Mouse (Mus musculus) ES-E14 (cell line): ENCODE measurements around the gene Mindy4b-ps. TPM values are rescaled to one million over a fixed set of nuclear protein-coding genes. Genes with fewer than 3 reads are reported as not detected.

Experiments used
- DNase-seq: peaks from one replicate; pipeline ENCODE4 v3.0.0-alpha.2; 2013; ENCODE audit warnings: low read depth, low spot score
- H3K27ac ChIP-seq: 2 replicates; pipeline ENCODE4 v1.5.1; 2012; ENCODE audit warnings: low read depth, mild to moderate bottlenecking, low read length, moderate library complexity, mixed read lengths; ENCODE audit not compliant: poor library complexity, insufficient read depth, severe bottlenecking
- H3K36me3 ChIP-seq: 2 replicates; pipeline ENCODE4 v1.6.1; 2012; ENCODE audit warnings: mild to moderate bottlenecking, low read length, moderate library complexity, mixed read lengths; ENCODE audit not compliant: control insufficient read depth, poor library complexity, insufficient read depth, severe bottlenecking
- H3K4me1 ChIP-seq, 2 experiments: fragments of 150-350 bp in 1 of 2; sonication (generic) in 1 of 2; 2 replicates each; pipeline ENCODE4 v1.6.1; 2012; ENCODE audit warnings: low read length in 2 of 2, mild to moderate bottlenecking in 1 of 2, mixed read lengths in 1 of 2; ENCODE audit not compliant: control insufficient read depth in 2 of 2, insufficient read depth in 2 of 2, poor library complexity in 1 of 2
- H3K4me3 ChIP-seq, 2 experiments: fragments of 150-350 bp in 1 of 2; sonication (generic) in 1 of 2; 2 replicates each; pipeline ENCODE4 v1.5.1; 2012; ENCODE audit warnings: low read length in 2 of 2, low read depth in 1 of 2, mild to moderate bottlenecking in 1 of 2, mixed read lengths in 1 of 2; ENCODE audit not compliant: insufficient read depth in 1 of 2, poor library complexity in 1 of 2, severe bottlenecking in 1 of 2
- H3K9ac ChIP-seq: 2 replicates; pipeline ENCODE4 v1.6.1; 2012; ENCODE audit warnings: low read depth, mild to moderate bottlenecking, low read length, mixed read lengths; ENCODE audit not compliant: poor library complexity, insufficient read depth, severe bottlenecking
- H3K9me3 ChIP-seq: fragments of 150-350 bp; sonication (generic); 2 replicates; pipeline ENCODE4 v1.6.1; 2012; ENCODE audit warnings: low read depth, mild to moderate bottlenecking, low read length; ENCODE audit not compliant: control insufficient read depth, insufficient read depth
- CHD2 ChIP-seq: IDR thresholded peaks from 2 replicates; pipeline ENCODE4 v1.6.1; 2014; ENCODE audit warnings: mild to moderate bottlenecking, low read depth, low read length, inconsistent platforms
- HCFC1 ChIP-seq: IDR thresholded peaks from 2 replicates; pipeline ENCODE4 v1.6.1; 2012; ENCODE audit warnings: low read length, inconsistent platforms, borderline replicate concordance; ENCODE audit not compliant: insufficient read depth
- MAFK ChIP-seq: IDR thresholded peaks from 2 replicates; pipeline ENCODE4 v1.6.1; 2014; ENCODE audit warnings: mild to moderate bottlenecking, low read depth, low read length, inconsistent platforms; ENCODE audit not compliant: insufficient read depth
- ZC3H11A ChIP-seq: IDR thresholded peaks from 2 replicates; pipeline ENCODE4 v1.6.1; 2012; ENCODE audit warnings: low read depth, mild to moderate bottlenecking, inconsistent platforms, low read length, borderline replicate concordance
- ZNF384 ChIP-seq: IDR thresholded peaks from 2 replicates; pipeline ENCODE4 v1.6.1; 2012; ENCODE audit warnings: low read depth, low read length, inconsistent platforms
- in situ Hi-C, 2 experiments: fragments of 600-800 bp; cut with MboI; formaldehyde crosslinking; loops; one replicate each; pipeline ENCODE4 v1.15.1; 2025; ENCODE audit warnings: low sequenced_read_pairs in 2 of 2, inconsistent platforms in 1 of 2; ENCODE audit not compliant: unreplicated experiment in 2 of 2
- total RNA-seq: library from RNA; depleted of rRNA; stranded (reverse); fragments of 300-350 nt; gene quantifications from 2 replicates; pipeline ENCODE4 v1.2.3, GENCODE M21; 2012

Gene Mindy4b-ps
- total RNA-seq, 1 experiment, result not detected

DNA sequence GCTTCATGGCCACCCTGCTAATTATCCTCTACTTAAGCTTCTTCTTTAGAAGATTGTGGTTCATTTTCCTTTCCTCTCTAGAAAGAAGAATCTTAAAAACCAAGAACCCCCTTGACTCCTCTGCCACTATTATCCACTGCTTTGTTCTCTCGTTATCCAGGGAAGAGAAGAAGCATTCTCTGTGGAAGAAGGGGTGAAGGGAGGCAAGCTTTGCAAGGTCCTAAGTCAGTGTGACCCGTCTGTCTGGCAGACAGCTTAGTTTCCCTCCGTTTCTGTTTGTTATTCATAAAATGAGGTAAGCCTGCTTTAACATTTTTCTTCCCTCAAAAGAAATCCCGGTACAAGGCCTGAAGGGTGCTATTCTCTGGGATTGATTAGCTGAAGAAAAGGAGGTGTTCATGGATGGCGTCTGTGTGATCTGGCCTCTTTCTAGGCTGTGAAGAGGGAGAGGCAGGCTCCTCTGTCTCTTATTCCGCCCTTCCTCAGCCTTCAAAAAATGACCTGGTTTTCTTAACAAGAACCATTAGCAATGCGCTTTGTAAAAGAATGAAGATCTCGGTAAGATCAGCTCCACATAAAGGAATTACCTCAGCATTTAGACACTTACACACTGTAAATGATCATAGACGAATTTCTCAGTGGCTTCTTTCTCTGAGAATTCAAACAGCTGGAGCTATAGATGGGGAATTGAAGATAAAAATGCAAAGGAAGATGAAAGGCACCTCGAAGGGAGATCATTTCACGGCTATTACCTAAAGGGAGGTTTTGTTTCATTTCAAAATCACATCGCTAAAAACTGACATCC lies 12.8 kb downstream of the Mindy4b-ps start:
- no peak overlapping the region for H3K4me3 ChIP-seq
- no peak for DNase-seq
- H3K36me3 ChIP-seq, result no peaks in the 10 kb centered on the region
- no peaks in the 10 kb centered on the region for H3K4me1 ChIP-seq
- TF ChIP-seq CHD2, result no peak
- no peak for TF ChIP-seq MAFK
- no peak for TF ChIP-seq ZC3H11A
- TF ChIP-seq HCFC1, result no peak
- no peak for TF ChIP-seq ZNF384
- no peak overlapping the region for H3K27ac ChIP-seq
- no peak overlapping the region for H3K9ac ChIP-seq
- H3K9me3 ChIP-seq, result no peaks in the 10 kb centered on the region
- in situ Hi-C loops, result no loop called here

DNA sequence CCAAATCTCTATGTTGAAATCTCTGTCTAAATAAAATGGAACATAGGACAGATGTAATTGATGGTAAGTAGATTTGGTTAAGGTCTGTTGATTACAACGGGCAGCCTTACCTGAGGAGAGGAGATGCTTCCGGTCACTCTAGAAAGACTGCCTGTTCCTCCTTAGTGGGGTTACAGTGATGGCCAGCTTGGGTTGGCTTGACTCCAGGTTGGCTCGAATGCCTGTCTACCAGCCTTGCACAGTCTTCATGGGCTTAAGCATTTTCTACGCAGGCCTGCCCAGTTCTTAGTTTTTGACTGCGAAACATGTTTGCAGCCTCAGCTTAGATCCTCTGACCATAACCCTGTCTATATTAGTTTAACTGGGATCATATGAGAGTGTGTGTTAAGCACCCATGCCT lies 13.5 kb downstream of the Mindy4b-ps start:
- Histone ChIP-seq H3K9me3 (no peaks in the 10 kb centered on the region), H3K4me1 (no peaks in the 10 kb centered on the region), H3K36me3 (no peaks in the 10 kb centered on the region), H3K4me3 (no peak overlapping the region), H3K27ac (no peak overlapping the region), H3K9ac (no peak overlapping the region)
- in situ Hi-C loops, result no loop called here
- TF ChIP-seq CHD2 (no peak), ZNF384 (no peak), ZC3H11A (no peak), HCFC1 (no peak), MAFK (no peak)
- DNase-seq, result no peak

DNA sequence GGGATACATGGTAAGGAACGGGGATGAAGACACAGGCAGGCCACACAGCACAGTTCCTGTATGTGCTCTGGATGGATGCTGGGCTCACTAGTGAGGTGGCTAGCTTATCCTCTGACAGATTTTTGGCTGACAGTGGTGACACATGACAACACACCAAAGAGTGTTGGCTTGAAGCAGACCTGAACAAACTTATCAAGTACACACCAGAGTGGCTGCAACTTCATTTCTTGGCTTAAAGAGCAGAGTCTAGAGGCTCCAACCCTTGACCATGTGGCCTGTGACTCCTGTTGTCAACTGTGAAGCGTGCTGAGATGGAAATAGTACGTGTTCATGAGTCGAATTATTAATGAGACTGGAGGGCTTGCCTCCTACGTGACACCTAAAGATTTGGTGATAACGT lies 17.4 kb downstream of the Mindy4b-ps start:
- Histone ChIP-seq H3K27ac (no peak overlapping the region), H3K36me3 (no peaks in the 10 kb centered on the region), H3K4me3 (no peak overlapping the region), H3K9ac (no peak overlapping the region), H3K9me3 (no peaks in the 10 kb centered on the region), H3K4me1 (no peaks in the 10 kb centered on the region)
- in situ Hi-C loops, result no loop called here
- no peak for DNase-seq
- TF ChIP-seq HCFC1, result no peak
- TF ChIP-seq MAFK, result no peak
- TF ChIP-seq ZNF384, result no peak
- TF ChIP-seq ZC3H11A, result no peak
- no peak for TF ChIP-seq CHD2

DNA sequence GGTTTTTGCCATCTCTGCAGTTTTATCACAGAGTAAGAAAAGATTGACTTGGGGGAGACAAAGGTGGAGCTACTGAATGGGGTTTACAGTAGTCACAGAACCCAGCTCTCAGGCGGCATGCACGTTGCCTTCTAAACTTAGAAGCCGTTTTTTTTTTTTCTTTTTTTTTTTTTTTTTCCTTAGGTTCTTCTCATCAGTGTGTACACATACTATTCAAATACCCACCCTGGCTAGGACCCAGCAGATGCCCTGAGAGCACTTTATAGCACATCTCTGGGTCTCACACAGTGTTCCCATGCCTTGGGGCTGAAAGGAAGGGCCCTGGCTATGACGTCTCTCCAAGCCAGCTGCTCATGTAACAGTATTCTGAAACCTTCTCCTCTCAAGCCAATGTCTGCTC lies 23.4 kb downstream of the Mindy4b-ps start:
- TF ChIP-seq ZC3H11A (no peak), HCFC1 (no peak), ZNF384 (no peak), MAFK (no peak), CHD2 (no peak)
- no peak for DNase-seq
- Histone ChIP-seq H3K36me3 (no peaks in the 10 kb centered on the region), H3K4me1 (no peaks in the 10 kb centered on the region), H3K9ac (no peak overlapping the region), H3K27ac (no peak overlapping the region), H3K4me3 (no peak overlapping the region), H3K9me3 (no peaks in the 10 kb centered on the region)
- in situ Hi-C loops, result no loop called here

DNA sequence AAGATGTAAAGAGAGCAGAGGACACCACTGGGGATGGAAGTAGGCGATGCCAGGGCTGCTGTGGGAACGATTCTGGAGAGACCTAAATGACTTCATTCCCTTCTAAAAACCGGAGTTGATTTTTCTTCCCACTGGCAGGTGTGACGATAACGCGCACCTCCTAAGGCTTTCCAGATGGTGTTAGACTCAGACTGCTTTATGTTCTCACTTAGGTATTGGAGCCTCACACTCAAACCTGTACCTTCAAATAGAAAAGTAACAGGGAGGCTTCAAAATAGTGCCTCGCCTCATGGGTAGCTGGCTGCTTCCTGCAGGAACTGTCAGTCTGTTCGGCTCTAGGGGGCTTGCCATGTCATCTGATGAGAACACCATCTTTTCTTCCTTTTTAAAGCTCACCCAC lies 23.9 kb downstream of the Mindy4b-ps start:
- H3K36me3 ChIP-seq, result no peaks in the 10 kb centered on the region
- no peaks in the 10 kb centered on the region for H3K9me3 ChIP-seq
- H3K9ac ChIP-seq, result no peak overlapping the region
- no peaks in the 10 kb centered on the region for H3K4me1 ChIP-seq
- in situ Hi-C loops, result no loop called here
- no peak overlapping the region for H3K27ac ChIP-seq
- TF ChIP-seq CHD2, result no peak
- TF ChIP-seq HCFC1, result no peak
- TF ChIP-seq ZC3H11A, result no peak
- TF ChIP-seq ZNF384, result no peak
- TF ChIP-seq MAFK, result no peak
- H3K4me3 ChIP-seq, result no peak overlapping the region
- DNase-seq, result no peak
